Comparison of ENCODE assay signal across 8 mouse cellular contexts in genomic region chr11:55468012-55468411, GRCm38 (mm10). TPM values are rescaled to one million over a fixed set of nuclear protein-coding genes. Genes with fewer than 3 reads are reported as not detected.
A peak's percentile ranks its signal among the peaks of the same experiment; 100 is the strongest.
DNase-seq lines count a peak whose midpoint lies in the region; ATAC-seq and TF ChIP-seq lines count a peak whose summit lies in the region.

No protein-coding gene starts in this region.

- peak overlapping the region; percentile 94 for H3K27ac ChIP-seq in lung, postnatal 0 days (ENCODE audit: low read length)

- DNase-seq in 3134 (ENCODE audit: extremely low read depth, insufficient read length, low spot score) (peak; percentile 58), G1E (ENCODE audit: low spot score) (no peak)
- DNase-seq in heart, adult 18-20 months, result peak; percentile 44 to 64
- peak; percentile 83 for DNase-seq in kidney, adult 18-20 months
- DNase-seq in lung, postnatal 0 days (ENCODE audit: low spot score), result no peak
- DNase-seq in right cerebral cortex, postnatal 36 days (ENCODE audit: low spot score in 2 of 2), result no peak
- DNase-seq in layer of hippocampus, postnatal 25 days (ENCODE audit: extremely low spot score in 1 of 2, low spot score in 1 of 2), result no peak
- DNase-seq in frontal cortex, postnatal 36 days (ENCODE audit: low spot score in 2 of 2), result no peak

- H3K4me3 ChIP-seq in G1E (ENCODE audit: low read depth, low read length), result peak overlapping the region; percentile 94
- H3K4me3 ChIP-seq in lung, postnatal 0 days (ENCODE audit: low read depth, low read length), result no peak overlapping the region

- ATAC-seq in G1E (ENCODE audit: extremely low read depth, insufficient number of reproducible peaks, low FRiP score, poor library complexity, severe bottlenecking), result no peak
- ATAC-seq in lung, postnatal 0 days, result no peak

- H3K36me3 ChIP-seq in G1E (replicated peaks), result peaks cover 14% of the 10 kb centered on the region
- H3K36me3 ChIP-seq in lung, postnatal 0 days (ENCODE audit: insufficient read depth, low read length), result no peaks in the 10 kb centered on the region

- H3K27me3 ChIP-seq in G1E (ENCODE audit: insufficient read depth, low read length), result no peaks in the 10 kb centered on the region
- H3K27me3 ChIP-seq in lung, postnatal 0 days (replicated peaks; ENCODE audit: insufficient read depth, low read length), result no peaks in the 10 kb centered on the region

- H3K9ac ChIP-seq in lung, postnatal 0 days (replicated peaks; ENCODE audit: low read depth), result no peak overlapping the region; the same call in 1 of the 2 replicates

- TF ChIP-seq EP300 in lung, postnatal 0 days (IDR thresholded peaks at IDR 0.05), result no peak

- no peak for TF ChIP-seq CTCF in G1E (IDR thresholded peaks at IDR 0.05; ENCODE audit: low read depth, low read length)
- no peak for TF ChIP-seq CTCF in lung, postnatal 0 days (IDR thresholded peaks at IDR 0.05)

- peak overlapping the region; percentile 62 for H3K4me2 ChIP-seq in lung, postnatal 0 days (replicated peaks; ENCODE audit: low read depth, low read length)

- peaks cover 23% of the 10 kb centered on the region for H3K4me1 ChIP-seq in G1E (ENCODE audit: insufficient read depth, low read depth, low read length)
- H3K4me1 ChIP-seq in lung, postnatal 0 days (ENCODE audit: insufficient read depth, low read depth, low read length), result 0 out of 2 replicates have a peak, but pooled peaks cover 7% of the 10 kb centered on the region

- no peaks in the 10 kb centered on the region for H3K9me3 ChIP-seq in G1E (replicated peaks)
- H3K9me3 ChIP-seq in lung, postnatal 0 days (ENCODE audit: low read length), result no peaks in the 10 kb centered on the region

- WGBS in lung, postnatal 0 days, result 66% methylated on average over 10 of the region's 10 CpGs

RNA-seq across cellular contexts. Expression of gene G3bp1, which starts 1.5 kb away (rescaled TPM):
- total RNA-seq in G1E (2014; fragmentation: Nextera tagmentation) (97.4 and 104 TPM in 2 replicates), G1E (2017) (122 and 128 TPM in 2 replicates)
- polyA plus RNA-seq in G1E (2012), result 365 and 461 TPM in 2 replicates
- 10 to 100 TPM; 40.5 to 41.3 TPM for total RNA-seq in heart, adult 18-20 months (2021)
- polyA plus RNA-seq in lung, postnatal 0 days (2015; fragmentation: Nextera tagmentation; extraction: Ambion mirVana), result 47.7 and 52.5 TPM in 2 replicates
- 10 to 100 TPM; 35.0 to 36.5 TPM for total RNA-seq in layer of hippocampus, postnatal 25 days (2021)

RNA-seq across cellular contexts. Expression of gene Atox1, which starts 7.0 kb away (rescaled TPM):
- total RNA-seq in G1E (2014; fragmentation: Nextera tagmentation), result 37.0 and 37.7 TPM in 2 replicates
- 103 and 125 TPM in 2 replicates for total RNA-seq in G1E (2017)
- 39.7 and 92.8 TPM in 2 replicates for polyA plus RNA-seq in G1E (2012)
- total RNA-seq in heart, adult 18-20 months (2021), result 100 to 1,000 TPM in 1 of 2 experiments, 10 to 100 TPM in 1; 98.7 to 104 TPM
- 440 and 498 TPM in 2 replicates for polyA plus RNA-seq in lung, postnatal 0 days (2015; fragmentation: Nextera tagmentation; extraction: Ambion mirVana)
- total RNA-seq in layer of hippocampus, postnatal 25 days (2021), result 100 to 1,000 TPM in 1 of 2 experiments, 10 to 100 TPM in 1; 95.7 to 109 TPM

RNA-seq across cellular contexts. Expression of gene Sparc, which starts 45.0 kb away (rescaled TPM):
- total RNA-seq in G1E (2014; fragmentation: Nextera tagmentation), result not detected in 2 replicates
- total RNA-seq in G1E (2017), result 0.12 and 0.82 TPM in 2 replicates
- polyA plus RNA-seq in G1E (2012), result not detected in 2 replicates
- total RNA-seq in heart, adult 18-20 months (2021), result 100 to 1,000 TPM; 264 to 308 TPM
- 3,302 and 3,486 TPM in 2 replicates for polyA plus RNA-seq in lung, postnatal 0 days (2015; fragmentation: Nextera tagmentation; extraction: Ambion mirVana)
- 100 to 1,000 TPM; 360 to 421 TPM for total RNA-seq in layer of hippocampus, postnatal 25 days (2021)

Comparison
In these comparisons a context has a peak if more than half of its experiments do, and no peak if none do; other contexts are left out.
1. DNase-seq: peak in 3134 (single experiment), heart, adult 18-20 months (2 of 2) and kidney, adult 18-20 months (single experiment); none in G1E (single experiment), lung, postnatal 0 days (single experiment), right cerebral cortex, postnatal 36 days (0 of 2), layer of hippocampus, postnatal 25 days (0 of 2) and frontal cortex, postnatal 36 days (0 of 2).
2. RNA of gene Sparc, which starts 45.0 kb away (total RNA-seq): 360 to 421 TPM in layer of hippocampus, postnatal 25 days and 264 to 308 TPM in heart, adult 18-20 months; 0.12 to 0.82 TPM in G1E; every median in the first group is over 100 times any median in the second.